Mouse (Mus musculus) heart, embryonic 10.5 days (tissue): ENCODE data around the gene Ak4. TPM values are rescaled to one million over a fixed set of nuclear protein-coding genes. Genes with fewer than 3 reads are reported as not detected.
A peak's percentile ranks its signal among the peaks of the same experiment; 100 is the strongest.

Experiments
- DNase-seq: peaks from one replicate; pipeline ENCODE4 v3.0.0-alpha.2; 2017; ENCODE audit warnings: low spot score
- H3K27ac ChIP-seq: fragments of 300-500 bp; sonication (generic); 2 replicates; pipeline ENCODE4 v1.5.1; 2016; ENCODE audit warnings: mild to moderate bottlenecking
- H3K27me3 ChIP-seq: fragments of 300-500 bp; sonication (generic); 2 replicates; pipeline ENCODE4 v1.6.1; 2016; ENCODE audit warnings: mild to moderate bottlenecking; ENCODE audit not compliant: poor library complexity, insufficient read depth, severe bottlenecking
- H3K36me3 ChIP-seq: fragments of 300-500 bp; sonication (generic); 2 replicates; pipeline ENCODE4 v1.6.1; 2016; ENCODE audit warnings: mild to moderate bottlenecking, moderate library complexity
- H3K4me1 ChIP-seq: fragments of 300-500 bp; sonication (generic); 2 replicates; pipeline ENCODE4 v1.6.1; 2016; ENCODE audit warnings: mild to moderate bottlenecking
- H3K4me3 ChIP-seq: fragments of 300-500 bp; sonication (generic); 2 replicates; pipeline ENCODE4 v1.5.1; 2016; ENCODE audit warnings: mild to moderate bottlenecking, moderate library complexity
- H3K9me3 ChIP-seq: fragments of 300-500 bp; sonication (generic); 2 replicates; pipeline ENCODE4 v1.6.1; 2016; ENCODE audit warnings: mild to moderate bottlenecking, moderate library complexity
- WGBS: fragments of 180-500 bp; shearing (Covaris S2); methylation state at CpG from one replicate; pipeline ENCODE4 v1.1.7; 2016; 5-methylcytosine and 5-hydroxymethylcytosine counted together
- polyA plus RNA-seq: library from polyadenylated mRNA; unstranded; fragments of >200 nt; fragmentation: Nextera tagmentation; extraction: Ambion mirVana; gene quantifications from 2 replicates; pipeline ENCODE4 v1.2.1, GENCODE M21; 2016

The Ak4 gene
- polyA plus RNA-seq, 1 experiment from 2014 or later: 30.4 TPM

DNA sequence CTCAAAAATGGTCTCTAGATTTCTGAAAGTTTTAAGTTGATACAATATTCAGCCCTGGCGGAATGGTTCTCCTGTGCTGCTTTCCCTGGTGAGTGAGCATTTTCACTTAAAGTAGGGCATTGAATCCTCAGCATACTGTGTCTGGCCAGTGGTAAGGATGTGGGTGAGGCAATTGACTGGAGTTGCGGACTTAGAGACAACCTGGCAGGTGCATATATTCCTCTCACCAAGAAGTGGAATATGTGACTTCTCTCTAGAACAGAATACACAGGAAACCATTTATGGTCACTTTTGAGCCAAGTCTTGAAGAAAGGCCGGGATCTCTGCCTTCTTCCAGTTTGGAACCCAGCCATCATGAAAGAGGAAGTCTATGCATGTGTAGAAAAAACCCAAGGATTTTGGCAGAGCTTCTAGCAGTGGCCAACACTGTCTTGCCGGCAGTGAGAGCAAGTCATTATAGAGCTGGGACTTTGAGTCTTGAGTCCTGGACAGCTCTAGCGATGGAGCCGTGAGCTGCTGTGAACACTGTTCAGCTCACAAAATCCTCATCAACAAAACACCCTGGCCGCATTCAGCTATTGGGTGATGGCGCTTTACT is 71.3 kb downstream of the Ak4 start:
- Histone ChIP-seq H3K27me3 (peaks cover 22% of the 10 kb centered on the region), H3K4me3 (no peak overlapping the region), H3K27ac (no peak overlapping the region), H3K4me1 (no peaks in the 10 kb centered on the region), H3K9me3 (no peaks in the 10 kb centered on the region), H3K36me3 (no peaks in the 10 kb centered on the region)
- WGBS: 86% methylated on average over 8 of the region's 8 CpGs
- no peak for DNase-seq

DNA sequence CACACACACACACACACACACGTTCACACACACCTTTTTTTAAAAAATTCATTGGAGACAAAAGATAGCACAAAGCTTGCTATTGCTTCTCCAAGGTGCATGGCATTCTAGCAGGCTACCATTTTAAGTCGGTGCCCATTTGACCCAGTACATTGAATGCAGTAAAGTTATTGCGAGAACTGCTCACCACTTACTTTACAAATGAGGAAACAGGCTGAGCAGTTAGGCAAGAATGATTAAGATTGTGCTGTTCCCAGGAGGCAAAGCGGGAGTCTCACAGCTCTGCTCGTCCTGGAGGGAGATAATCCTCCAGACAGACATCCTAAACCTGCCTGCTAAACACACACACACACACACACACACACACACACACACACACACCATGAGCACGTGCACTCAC is 72.6 kb downstream of the Ak4 start:
- Histone ChIP-seq H3K4me3 (no peak overlapping the region), H3K27me3 (peaks cover 35% of the 10 kb centered on the region), H3K36me3 (no peaks in the 10 kb centered on the region), H3K27ac (no peak overlapping the region), H3K9me3 (no peaks in the 10 kb centered on the region), H3K4me1 (peaks cover 5% of the 10 kb centered on the region; the same call in 1 of the 2 replicates)
- no peak for DNase-seq
- WGBS: 69% methylated on average over 6 of the region's 6 CpGs

DNA sequence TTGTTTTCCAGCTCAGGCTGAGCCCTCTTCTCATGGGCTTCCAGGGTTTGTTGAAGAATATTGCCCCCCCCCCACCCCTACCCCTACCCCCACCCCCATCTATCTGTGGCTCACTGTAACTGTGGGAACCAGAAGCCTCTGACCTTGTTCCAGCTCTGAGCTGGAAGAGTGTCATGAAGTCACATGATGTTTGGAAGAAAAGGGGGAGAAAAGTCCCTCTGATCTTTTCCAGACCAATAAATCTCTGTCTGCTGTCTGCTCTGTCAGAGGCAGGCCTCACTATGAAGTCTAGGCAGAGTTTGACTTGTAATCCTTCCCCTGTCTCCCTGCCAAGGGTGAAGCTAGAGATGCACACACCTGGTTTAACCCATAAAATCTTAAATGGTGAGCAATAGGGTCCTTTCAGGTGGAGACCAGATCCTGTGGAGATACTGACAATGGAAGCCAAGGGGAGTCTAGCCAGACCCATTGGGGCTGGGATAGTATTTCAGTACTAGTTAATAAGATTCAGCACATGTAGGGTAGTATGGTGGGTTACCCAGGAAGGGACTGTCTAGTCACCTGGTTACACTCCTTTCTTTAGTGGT is 74.6 kb downstream of the Ak4 start:
- Histone ChIP-seq H3K27ac (no peak overlapping the region), H3K27me3 (peaks cover 55% of the 10 kb centered on the region), H3K36me3 (no peaks in the 10 kb centered on the region), H3K4me1 (peaks cover 14% of the 10 kb centered on the region; the same call in 1 of the 2 replicates), H3K4me3 (no peak overlapping the region), H3K9me3 (no peaks in the 10 kb centered on the region)
- DNase-seq: no peak

DNA sequence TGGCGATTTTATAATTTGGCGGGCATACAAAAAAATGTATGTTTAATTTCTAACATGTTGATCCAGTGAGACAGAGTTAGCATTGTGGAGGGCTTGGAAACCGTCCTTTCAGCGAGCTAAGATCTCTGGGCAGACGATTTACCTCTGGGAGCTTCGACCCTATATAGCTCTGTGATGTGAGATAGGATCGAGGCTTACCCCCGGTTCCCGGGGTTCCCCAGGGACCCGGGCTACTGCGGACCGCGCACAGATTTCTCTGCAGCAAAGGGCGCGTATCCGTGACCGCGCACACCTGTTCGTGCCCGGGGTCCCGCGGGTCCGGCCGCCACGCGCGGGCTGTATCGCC is 77.1 kb downstream of the Ak4 start:
- peaks cover 59% of the 10 kb centered on the region for H3K27me3 ChIP-seq
- H3K4me3 ChIP-seq: peak overlapping the region; percentile 78
- 1% methylated on average over 28 of the region's 28 CpGs for WGBS
- H3K27ac ChIP-seq: peak overlapping the region; percentile 47; the same call in 1 of the 2 replicates
- H3K4me1 ChIP-seq: peaks cover 14% of the 10 kb centered on the region; the same call in 1 of the 2 replicates
- no peaks in the 10 kb centered on the region for H3K36me3 ChIP-seq
- no peaks in the 10 kb centered on the region for H3K9me3 ChIP-seq
- no peak for DNase-seq

DNA sequence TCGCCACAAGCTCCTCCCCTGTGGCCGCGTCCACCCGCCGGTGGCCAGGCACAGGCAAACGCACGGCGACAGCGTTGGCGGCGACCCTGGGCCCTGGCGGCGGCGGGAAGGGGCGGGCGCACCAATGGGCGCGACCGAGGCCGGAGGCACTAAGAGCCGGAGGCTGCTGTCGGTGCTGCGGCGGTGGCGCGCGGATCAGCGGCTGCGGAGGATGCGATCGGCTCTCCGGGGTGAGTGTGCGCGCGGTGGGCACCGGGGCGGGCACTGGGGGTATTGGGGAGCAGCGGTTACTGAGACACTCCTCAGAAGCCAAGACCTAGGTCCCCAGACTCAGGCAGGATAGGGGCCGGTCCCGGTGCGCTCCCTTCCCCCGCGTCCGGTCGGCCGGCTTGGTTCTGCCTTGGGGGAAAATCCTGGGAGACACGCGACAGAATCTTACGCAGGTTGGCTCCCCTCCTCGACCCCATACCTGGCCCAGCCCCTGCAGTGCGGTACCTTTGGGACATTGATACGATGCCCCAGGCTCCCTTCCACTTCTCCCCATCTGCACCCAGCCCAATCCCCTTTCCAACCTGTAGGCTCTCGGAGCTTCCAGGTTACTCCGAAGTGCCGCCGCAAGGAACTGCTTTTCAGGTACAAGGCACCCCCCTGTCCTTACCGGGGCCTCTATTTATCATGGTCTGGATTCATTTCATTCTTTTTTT is 77.6 kb downstream of the Ak4 start, which contains the start of gene Dnajc6:
Dnajc6 (plus strand) TSS at position 115 of the 704 bp plus-strand sequence.
- WGBS: under 1% methylated on average over 57 of the region's 57 CpGs

DNA sequence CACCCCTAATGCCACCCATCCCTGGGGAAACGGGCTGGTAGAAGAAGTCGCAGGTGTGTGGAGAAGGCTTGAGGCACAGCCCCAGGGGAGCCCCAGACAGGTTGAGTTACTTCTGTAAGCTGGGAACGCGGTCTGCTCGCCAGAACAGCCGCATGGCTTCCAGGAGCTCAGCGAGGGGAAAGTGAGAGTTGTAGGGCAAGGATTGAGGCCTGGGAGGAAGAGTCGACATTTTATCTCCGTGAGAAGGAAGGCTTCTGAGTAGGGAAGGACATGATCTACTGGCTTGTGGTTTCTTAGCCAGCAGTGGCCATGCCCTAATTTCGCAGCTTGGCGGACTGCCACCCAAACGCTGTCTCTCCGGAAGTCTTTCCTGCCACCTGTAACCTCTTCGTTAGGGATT is 78.3 kb downstream of the Ak4 start:
- peak overlapping the region; percentile 78 for H3K4me3 ChIP-seq
- no peaks in the 10 kb centered on the region for H3K9me3 ChIP-seq
- H3K4me1 ChIP-seq: peaks cover 14% of the 10 kb centered on the region; the same call in 1 of the 2 replicates
- DNase-seq: no peak
- H3K36me3 ChIP-seq: no peaks in the 10 kb centered on the region
- H3K27ac ChIP-seq: no peak overlapping the region
- peaks cover 59% of the 10 kb centered on the region for H3K27me3 ChIP-seq
- WGBS: 3% methylated on average over 14 of the region's 14 CpGs

More for the DNA sequence above, 77.6 kb downstream of the Ak4 start, which contains the start of gene Dnajc6:
- peaks cover 14% of the 10 kb centered on the region; the same call in 1 of the 2 replicates for H3K4me1 ChIP-seq
- H3K4me3 ChIP-seq: peak within 1 kb of the TSS; percentile 78
- H3K27me3 ChIP-seq: peaks cover 59% of the 10 kb centered on the region
- H3K9me3 ChIP-seq: no peaks in the 10 kb centered on the region
- peak within 1 kb of the TSS; percentile 47; the same call in 1 of the 2 replicates for H3K27ac ChIP-seq
- no peak for DNase-seq
- no peaks in the 10 kb centered on the region for H3K36me3 ChIP-seq

DNA sequence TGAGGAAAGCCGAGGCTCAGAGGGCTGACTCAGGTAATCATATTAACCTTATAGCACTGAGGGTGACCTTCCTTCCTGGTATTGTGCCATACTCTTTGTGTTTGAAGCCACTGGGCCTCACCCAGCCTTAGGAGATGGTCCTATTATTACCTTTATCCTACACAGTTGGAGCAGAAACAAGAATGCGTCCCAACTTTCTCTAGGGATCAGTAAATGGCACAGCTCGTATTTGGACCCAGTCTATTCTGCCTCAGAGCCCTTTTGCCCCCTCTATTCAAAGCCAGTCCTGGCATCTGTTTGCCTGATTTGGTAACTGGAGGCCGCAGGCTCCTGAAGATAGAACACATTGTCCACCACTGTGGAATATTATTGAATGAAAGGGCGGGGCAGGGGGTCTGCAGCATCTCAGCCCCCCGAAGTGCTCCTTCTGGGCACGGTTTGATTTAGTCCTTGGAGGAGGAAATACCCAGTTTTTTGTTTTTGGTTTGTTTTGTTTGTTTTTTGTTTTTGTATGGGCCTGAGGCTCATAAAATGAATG is 85.5 kb downstream of the Ak4 start:
- no peak for DNase-seq
- H3K36me3 ChIP-seq: no peaks in the 10 kb centered on the region
- H3K4me1 ChIP-seq: peaks cover 6% of the 10 kb centered on the region
- WGBS: 79% methylated on average over 7 of the region's 7 CpGs
- no peak overlapping the region for H3K4me3 ChIP-seq
- H3K27ac ChIP-seq: no peak overlapping the region
- no peaks in the 10 kb centered on the region for H3K9me3 ChIP-seq
- H3K27me3 ChIP-seq: peaks cover 19% of the 10 kb centered on the region

DNA sequence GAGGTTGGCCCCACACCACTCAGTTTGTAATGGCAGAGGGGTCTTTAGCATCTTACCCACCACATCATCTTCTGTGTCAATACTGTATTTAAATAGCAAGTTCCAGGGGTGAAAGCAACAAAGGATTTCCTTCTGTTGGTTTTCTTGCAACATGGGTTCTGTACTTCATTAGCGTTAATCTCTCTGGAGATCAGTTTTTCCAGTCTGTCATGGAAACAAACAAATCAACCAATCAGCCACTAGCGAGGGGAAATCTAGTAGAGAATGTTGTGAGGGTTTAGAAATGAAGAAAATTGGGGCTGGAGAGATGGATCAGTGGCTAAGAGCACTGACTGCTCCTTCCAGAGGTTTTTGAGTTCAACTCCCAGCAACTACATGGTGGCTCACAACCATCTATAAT is 86.9 kb downstream of the Ak4 start:
- WGBS: 70% methylated on average over 2 of the region's 2 CpGs
- H3K27me3 ChIP-seq: peaks cover 26% of the 10 kb centered on the region
- H3K36me3 ChIP-seq: no peaks in the 10 kb centered on the region
- no peaks in the 10 kb centered on the region for H3K9me3 ChIP-seq
- no peak overlapping the region for H3K4me3 ChIP-seq
- no peak for DNase-seq
- no peak overlapping the region for H3K27ac ChIP-seq
- H3K4me1 ChIP-seq: peaks cover 6% of the 10 kb centered on the region

DNA sequence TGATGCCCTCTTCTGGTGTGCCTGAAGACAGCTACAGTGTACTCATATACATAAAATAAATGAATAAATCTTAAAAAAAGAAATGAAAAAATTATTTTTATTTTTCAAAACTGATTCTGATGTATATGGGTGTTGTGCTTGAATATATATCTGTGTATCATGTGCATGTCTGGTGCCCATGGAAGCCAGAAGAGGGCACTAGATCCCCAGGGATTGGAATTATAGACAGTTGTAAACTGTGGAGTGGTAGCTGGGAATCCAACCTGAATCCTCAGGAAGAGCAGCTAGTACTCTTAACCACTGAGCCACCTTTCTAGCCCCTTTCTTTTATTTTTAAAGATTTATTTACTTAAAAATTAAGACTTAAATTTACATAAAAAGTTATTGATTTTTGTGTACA is 87.3 kb downstream of the Ak4 start:
- H3K27ac ChIP-seq: no peak overlapping the region
- H3K27me3 ChIP-seq: peaks cover 26% of the 10 kb centered on the region
- no peak for DNase-seq

DNA sequence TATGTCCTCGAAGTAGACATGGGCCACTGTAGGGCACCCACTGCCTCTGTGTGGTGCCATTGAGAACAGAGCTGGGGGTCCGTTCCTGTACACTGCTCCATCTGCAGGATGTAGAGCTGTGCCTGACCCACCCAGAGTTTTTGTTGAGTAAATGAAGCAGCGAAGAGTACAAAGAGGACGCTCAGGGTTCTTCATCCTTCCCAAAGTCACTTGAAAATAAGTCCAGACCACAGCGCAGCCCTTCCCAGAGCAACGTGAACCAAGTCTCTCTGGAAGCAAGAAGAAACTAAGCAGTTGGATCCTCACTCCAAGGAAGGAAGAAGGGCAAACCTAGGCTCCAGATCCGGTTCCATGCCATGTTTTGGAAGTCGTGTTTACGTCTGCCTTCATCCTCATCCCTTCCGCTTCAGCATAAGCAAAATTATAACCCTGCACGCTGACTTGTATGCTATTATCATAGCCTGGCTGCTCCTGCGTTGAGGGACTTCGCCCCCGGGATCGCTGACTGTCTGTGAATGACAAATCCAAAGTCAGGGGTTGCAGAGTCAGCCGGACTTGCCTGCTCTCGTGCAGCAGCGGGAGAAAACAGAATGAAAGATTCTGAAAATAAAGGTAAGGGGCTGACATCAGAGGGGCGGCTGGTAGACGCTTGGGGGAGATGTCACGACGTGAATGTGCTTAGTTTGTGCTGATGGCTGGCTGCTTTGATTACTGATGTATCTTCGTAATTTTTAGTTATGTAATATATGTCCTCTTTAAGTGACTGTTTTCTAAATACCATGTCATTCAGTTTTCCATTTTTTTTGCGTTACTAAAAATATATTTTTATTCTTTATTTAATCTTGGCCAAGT is 88.7 kb downstream of the Ak4 start:
- Histone ChIP-seq H3K27me3 (peaks cover 24% of the 10 kb centered on the region), H3K36me3 (no peaks in the 10 kb centered on the region), H3K9me3 (no peaks in the 10 kb centered on the region), H3K27ac (0 out of 2 replicates have a peak overlapping the region, but pooled peaks have one; percentile 19), H3K4me3 (peak overlapping the region; percentile 61), H3K4me1 (peaks cover 6% of the 10 kb centered on the region)
- WGBS: 10% methylated on average over 24 of the region's 24 CpGs
- DNase-seq: no peak

More for the DNA sequence above, 87.3 kb downstream of the Ak4 start:
- Histone ChIP-seq H3K4me3 (no peak overlapping the region), H3K36me3 (no peaks in the 10 kb centered on the region), H3K9me3 (no peaks in the 10 kb centered on the region), H3K4me1 (peaks cover 6% of the 10 kb centered on the region)

DNA sequence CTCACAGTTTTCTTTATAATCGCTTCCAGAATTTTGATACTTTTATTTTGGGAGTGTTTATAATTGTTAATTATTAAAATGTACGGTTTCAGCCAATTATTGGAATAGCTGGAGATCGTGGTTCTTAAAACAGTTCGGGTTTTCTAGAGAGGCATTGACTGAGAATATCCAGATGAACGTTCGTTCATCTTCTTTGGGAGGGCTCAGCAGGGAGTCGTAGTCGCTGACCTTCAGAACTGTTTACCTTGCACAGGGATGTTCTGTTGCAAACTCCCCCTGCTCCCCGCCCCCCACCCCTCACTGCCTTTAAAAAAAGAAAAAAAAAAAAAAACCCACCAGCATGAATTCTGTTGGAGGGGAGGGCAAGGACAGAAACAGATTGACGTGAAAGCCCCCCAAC is 89.4 kb downstream of the Ak4 start:
- WGBS: 5% methylated on average over 10 of the region's 10 CpGs
- no peak overlapping the region; the same call in 1 of the 2 replicates for H3K27ac ChIP-seq
- peaks cover 18% of the 10 kb centered on the region for H3K27me3 ChIP-seq
- H3K36me3 ChIP-seq: no peaks in the 10 kb centered on the region
- peak overlapping the region; percentile 61 for H3K4me3 ChIP-seq
- no peaks in the 10 kb centered on the region for H3K9me3 ChIP-seq
- DNase-seq: no peak
- H3K4me1 ChIP-seq: peaks cover 6% of the 10 kb centered on the region

DNA sequence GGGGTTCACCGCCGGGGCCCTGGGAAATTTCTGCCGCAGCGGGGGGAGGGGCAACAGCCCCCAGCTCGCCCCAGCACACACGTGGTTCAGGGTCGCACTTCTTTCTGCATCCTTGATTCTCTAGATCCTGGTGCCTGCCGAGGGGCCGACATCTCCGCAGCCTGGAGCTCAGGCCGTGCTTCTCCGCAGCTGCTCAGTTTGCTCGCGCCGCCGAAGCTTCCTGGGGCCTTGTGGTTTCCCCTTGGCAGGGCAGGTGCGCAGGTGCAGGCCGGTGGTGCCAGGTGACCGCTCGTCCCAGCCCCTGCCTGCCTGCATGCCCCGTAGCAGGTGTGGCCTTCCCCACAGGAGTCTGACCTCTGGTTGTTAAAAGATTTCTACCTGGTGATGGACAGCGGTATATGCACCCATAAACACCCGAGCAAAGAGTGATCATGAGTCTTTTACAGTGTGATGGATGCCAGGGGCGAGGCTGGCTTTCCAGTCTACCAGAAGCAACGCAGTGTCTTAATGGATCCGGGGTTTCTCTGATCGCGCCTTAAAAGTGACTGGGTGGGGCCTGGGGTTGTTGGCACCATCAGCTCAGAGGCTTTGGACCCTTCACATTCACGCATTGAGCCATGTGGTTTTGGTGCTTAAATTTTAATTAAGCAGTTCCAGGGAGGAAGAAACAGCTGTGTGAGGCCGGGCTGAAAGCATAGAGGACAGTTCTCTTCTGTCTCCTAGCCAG is 89.9 kb downstream of the Ak4 start:
- no peak overlapping the region; the same call in 1 of the 2 replicates for H3K27ac ChIP-seq
- no peak for DNase-seq
- WGBS: 6% methylated on average over 30 of the region's 30 CpGs
- H3K4me3 ChIP-seq: peak overlapping the region; percentile 61
- peaks cover 6% of the 10 kb centered on the region for H3K4me1 ChIP-seq
- H3K27me3 ChIP-seq: peaks cover 17% of the 10 kb centered on the region
- no peaks in the 10 kb centered on the region for H3K36me3 ChIP-seq
- H3K9me3 ChIP-seq: no peaks in the 10 kb centered on the region
